Mouse (Mus musculus) urinary bladder, postnatal 14 days (tissue): ENCODE measurements around the gene Tspan18.

Experiments used
- DNase-seq: peaks from one replicate; pipeline ENCODE4 v3.0.0; 2021; ENCODE audit warnings: low spot score

Tspan18 gene

GRCm38 (mm10) chr2:93333817-93334731, at the start of gene Tspan18:
TSS of gene Tspan18 (minus strand) at chr2:93334505.
- DNase-seq = peak; percentile 71

- no peak for DNase-seq
Measured at GRCm38 (mm10) chr2:93383831-93384230, 49.5 kb upstream of the Tspan18 start.

- DNase-seq = no peak
Measured at GRCm38 (mm10) chr2:93380680-93381089, 46.4 kb upstream of the Tspan18 start.

- DNase-seq = no peak
Measured at GRCm38 (mm10) chr2:93377797-93378196, 43.5 kb upstream of the Tspan18 start.

- no peak for DNase-seq
Measured at GRCm38 (mm10) chr2:93377157-93377556, 42.9 kb upstream of the Tspan18 start.

GRCm38 (mm10) chr2:93372872-93373271, 38.6 kb upstream of the Tspan18 start:
- DNase-seq = no peak

GRCm38 (mm10) chr2:93372097-93372571, 37.8 kb upstream of the Tspan18 start:
- DNase-seq = no peak

- DNase-seq = no peak
Measured at GRCm38 (mm10) chr2:93368954-93369353, 34.6 kb upstream of the Tspan18 start.

- no peak for DNase-seq
Measured at GRCm38 (mm10) chr2:93367962-93368361, 33.7 kb upstream of the Tspan18 start.

- no peak for DNase-seq
Measured at GRCm38 (mm10) chr2:93365411-93365810, 31.1 kb upstream of the Tspan18 start.

GRCm38 (mm10) chr2:93364951-93365350, 30.6 kb upstream of the Tspan18 start:
- no peak for DNase-seq

- peak; percentile 14 for DNase-seq
Measured at GRCm38 (mm10) chr2:93361454-93361853, 27.1 kb upstream of the Tspan18 start.

GRCm38 (mm10) chr2:93360310-93360709, 26.0 kb upstream of the Tspan18 start:
- DNase-seq = no peak

- DNase-seq = no peak
Measured at GRCm38 (mm10) chr2:93357391-93357790, 23.1 kb upstream of the Tspan18 start.

- no peak for DNase-seq
Measured at GRCm38 (mm10) chr2:93355845-93356244, 21.5 kb upstream of the Tspan18 start.

- DNase-seq = no peak
Measured at GRCm38 (mm10) chr2:93354621-93355020, 20.3 kb upstream of the Tspan18 start.

- DNase-seq = no peak
Measured at GRCm38 (mm10) chr2:93353725-93354124, 19.4 kb upstream of the Tspan18 start.

GRCm38 (mm10) chr2:93352915-93353685, 18.8 kb upstream of the Tspan18 start:
- no peak for DNase-seq

GRCm38 (mm10) chr2:93351352-93351751, 17.0 kb upstream of the Tspan18 start:
- no peak for DNase-seq

GRCm38 (mm10) chr2:93347018-93347417, 12.7 kb upstream of the Tspan18 start:
- DNase-seq = no peak

GRCm38 (mm10) chr2:93346609-93347008, 12.3 kb upstream of the Tspan18 start:
- DNase-seq = no peak

- no peak for DNase-seq
Measured at GRCm38 (mm10) chr2:93345663-93346268, 11.5 kb upstream of the Tspan18 start.
